In genomic region chr1:184882281-184883268, GRCm38 (mm10) we compare ENCODE assay signal across 8 mouse cellular contexts. TPM values are rescaled to one million over a fixed set of nuclear protein-coding genes. Genes with fewer than 3 reads are reported as not detected.
DNase-seq lines count a peak whose midpoint lies in the region; ATAC-seq and TF ChIP-seq lines count a peak whose summit lies in the region.

Gene C130074G19Rik (minus strand): TSS chr1:184883218.

- H3K27ac ChIP-seq in forebrain, embryonic 10.5 days, result peak within 1 kb of the TSS; percentile 69
- no peak within 1 kb of the TSS for H3K27ac ChIP-seq in heart, embryonic 14.5 days (replicated peaks in 1 of 2; ENCODE audit: control insufficient read depth in 1 of 2, insufficient read depth in 1 of 2, low read depth in 2 of 2, low read length in 2 of 2)
- 0 out of 2 replicates have a peak within 1 kb of the TSS, but pooled peaks have one; percentile 27 for H3K27ac ChIP-seq in kidney, embryonic 16.5 days (ENCODE audit: low read length)
- H3K27ac ChIP-seq in liver, postnatal 0 days (ENCODE audit: low read depth), result peak within 1 kb of the TSS; percentile 85
- H3K27ac ChIP-seq in neural tube, embryonic 14.5 days (ENCODE audit: low read depth, low read length), result no peak within 1 kb of the TSS

- H3K27me3 ChIP-seq in forebrain, embryonic 10.5 days (ENCODE audit: poor library complexity, severe bottlenecking), result peaks cover 70% of the 10 kb centered on the region
- peaks cover 32% of the 10 kb centered on the region for H3K27me3 ChIP-seq in heart, embryonic 14.5 days (ENCODE audit: control insufficient read depth, insufficient read depth, low read length)
- H3K27me3 ChIP-seq in kidney, embryonic 16.5 days (ENCODE audit: insufficient read depth, low read length), result peaks cover 31% of the 10 kb centered on the region
- H3K27me3 ChIP-seq in liver, postnatal 0 days (ENCODE audit: insufficient read depth, low read length), result peaks cover 24% of the 10 kb centered on the region
- peaks cover 14% of the 10 kb centered on the region for H3K27me3 ChIP-seq in neural tube, embryonic 14.5 days (ENCODE audit: control insufficient read depth, insufficient read depth, low read length)

- WGBS in forebrain, embryonic 10.5 days, result 3% methylated on average over 77 of the region's 77 CpGs
- WGBS in heart, embryonic 14.5 days, result 2% methylated on average over 77 of the region's 77 CpGs
- 2% methylated on average over 75 of the region's 77 CpGs for WGBS in kidney, embryonic 16.5 days
- WGBS in liver, postnatal 0 days (ENCODE audit: insufficient replicate concordance), result 2% methylated on average over 77 of the region's 77 CpGs
- 2% methylated on average over 77 of the region's 77 CpGs for WGBS in neural tube, embryonic 14.5 days

- H3K9me3 ChIP-seq in forebrain, embryonic 10.5 days, result no peaks in the 10 kb centered on the region
- no peaks in the 10 kb centered on the region for H3K9me3 ChIP-seq in heart, embryonic 14.5 days (ENCODE audit: control insufficient read depth, low read length)
- H3K9me3 ChIP-seq in kidney, embryonic 16.5 days (ENCODE audit: low read length), result no peaks in the 10 kb centered on the region
- H3K9me3 ChIP-seq in liver, postnatal 0 days (ENCODE audit: low read length), result no peaks in the 10 kb centered on the region
- H3K9me3 ChIP-seq in neural tube, embryonic 14.5 days (ENCODE audit: control insufficient read depth, low read length), result no peaks in the 10 kb centered on the region

- H3K9ac ChIP-seq in heart, embryonic 14.5 days (ENCODE audit: low read length), result peak within 1 kb of the TSS; percentile 69
- H3K9ac ChIP-seq in kidney, embryonic 16.5 days (replicated peaks; ENCODE audit: low read length), result peak within 1 kb of the TSS; percentile 77
- H3K9ac ChIP-seq in liver, postnatal 0 days (replicated peaks), result peak within 1 kb of the TSS; percentile 75
- H3K9ac ChIP-seq in neural tube, embryonic 14.5 days (replicated peaks; ENCODE audit: low read depth, low read length), result peak within 1 kb of the TSS; percentile 48

- peak; percentile 33 to 37 for DNase-seq in layer of hippocampus, postnatal 10 days (ENCODE audit: low spot score in 2 of 2)
- DNase-seq in layer of hippocampus, postnatal 25 days (ENCODE audit: extremely low spot score in 1 of 2, low spot score in 1 of 2), result no peak
- peak; percentile 49 for DNase-seq in forebrain, embryonic 10.5 days (ENCODE audit: extremely low spot score, low spot score)
- peak; percentile 82 for DNase-seq in liver, postnatal 0 days
- DNase-seq in cerebellum, adult 8-10 months, result no peak

- peak within 1 kb of the TSS; percentile 90 for H3K4me2 ChIP-seq in heart, embryonic 14.5 days (ENCODE audit: low read length)
- H3K4me2 ChIP-seq in kidney, embryonic 16.5 days (replicated peaks; ENCODE audit: low read depth, low read length), result peak within 1 kb of the TSS; percentile 82
- peak within 1 kb of the TSS; percentile 57 for H3K4me2 ChIP-seq in liver, postnatal 0 days (ENCODE audit: low read depth, low read length)
- H3K4me2 ChIP-seq in neural tube, embryonic 14.5 days (ENCODE audit: low read depth, low read length), result peak within 1 kb of the TSS; percentile 68

- TF ChIP-seq CTCF in liver, postnatal 0 days (IDR thresholded peaks at IDR 0.05; ENCODE audit: low read depth), result peak; percentile 75

- H3K4me1 ChIP-seq in forebrain, embryonic 10.5 days, result peaks cover 21% of the 10 kb centered on the region
- peaks cover 0 to 7% of the 10 kb centered on the region in 2 experiments; a peak in 3 of 4 replicates for H3K4me1 ChIP-seq in heart, embryonic 14.5 days (ENCODE audit: control insufficient read depth in 2 of 2, insufficient read depth in 2 of 2, low read length in 2 of 2)
- H3K4me1 ChIP-seq in kidney, embryonic 16.5 days (ENCODE audit: insufficient read depth, low read length), result peaks cover 17% of the 10 kb centered on the region; the same call in 1 of the 2 replicates
- peaks cover 14% of the 10 kb centered on the region for H3K4me1 ChIP-seq in liver, postnatal 0 days (ENCODE audit: insufficient read depth)
- 0 out of 2 replicates have a peak, but pooled peaks cover 4% of the 10 kb centered on the region for H3K4me1 ChIP-seq in neural tube, embryonic 14.5 days (ENCODE audit: control insufficient read depth, insufficient read depth, low read length)

- H3K36me3 ChIP-seq in forebrain, embryonic 10.5 days (replicated peaks), result no peaks in the 10 kb centered on the region
- H3K36me3 ChIP-seq in heart, embryonic 14.5 days (ENCODE audit: control insufficient read depth, insufficient read depth, low read length), result no peaks in the 10 kb centered on the region
- no peaks in the 10 kb centered on the region for H3K36me3 ChIP-seq in kidney, embryonic 16.5 days (ENCODE audit: insufficient read depth, low read length)
- H3K36me3 ChIP-seq in liver, postnatal 0 days (replicated peaks; ENCODE audit: insufficient read depth, low read length), result no peaks in the 10 kb centered on the region
- H3K36me3 ChIP-seq in neural tube, embryonic 14.5 days (ENCODE audit: control insufficient read depth, insufficient read depth, low read length), result no peaks in the 10 kb centered on the region

- ATAC-seq in heart, embryonic 14.5 days (ENCODE audit: insufficient number of reproducible peaks, insufficient read depth, low FRiP score, low read depth), result peak; percentile 81
- ATAC-seq in kidney, embryonic 16.5 days (ENCODE audit: low FRiP score, low TSS enrichment), result peak; percentile 95
- ATAC-seq in liver, postnatal 0 days, result peak; percentile 95
- ATAC-seq in neural tube, embryonic 14.5 days (ENCODE audit: low read depth), result peak; percentile 38; the same call in 1 of the 2 replicates

- peak within 1 kb of the TSS; percentile 60 for H3K4me3 ChIP-seq in forebrain, embryonic 10.5 days
- peak within 1 kb of the TSS; percentile 50 to 57 for H3K4me3 ChIP-seq in heart, embryonic 14.5 days (ENCODE audit: control insufficient read depth in 1 of 2, insufficient read depth in 1 of 2, low read depth in 1 of 2, low read length in 2 of 2)
- H3K4me3 ChIP-seq in kidney, embryonic 16.5 days (ENCODE audit: low read length), result peak within 1 kb of the TSS; percentile 61
- peak within 1 kb of the TSS; percentile 60 for H3K4me3 ChIP-seq in liver, postnatal 0 days (ENCODE audit: low read depth, low read length)
- peak within 1 kb of the TSS; percentile 39 for H3K4me3 ChIP-seq in neural tube, embryonic 14.5 days (ENCODE audit: low read depth, low read length)

- no peak for TF ChIP-seq EP300 in liver, postnatal 0 days (IDR thresholded peaks at IDR 0.05; ENCODE audit: low read depth)

RNA-seq across cellular contexts. Expression of gene C130074G19Rik, which starts in this region (rescaled TPM):
- total RNA-seq in layer of hippocampus, postnatal 10 days (2021), result 10 to 100 TPM; 12.6 to 14.9 TPM
- total RNA-seq in layer of hippocampus, postnatal 25 days (2021), result 1 to 10 TPM; 8.1 to 9.9 TPM
- polyA plus RNA-seq in forebrain, embryonic 10.5 days (2016; fragmentation: Nextera tagmentation; extraction: Ambion mirVana), result 0.56 and 0.58 TPM in 2 replicates
- polyA plus RNA-seq in heart, embryonic 14.5 days (2014; fragmentation: Nextera tagmentation; extraction: Ambion mirVana), result 1.3 and 1.5 TPM in 2 replicates
- polyA plus RNA-seq in kidney, embryonic 16.5 days (2015; fragmentation: Nextera tagmentation; extraction: Ambion mirVana), result 3.1 and 3.9 TPM in 2 replicates
- polyA plus RNA-seq in liver, postnatal 0 days (2015; fragmentation: Nextera tagmentation; extraction: Ambion mirVana), result 5.6 and 6.5 TPM in 2 replicates
- 0.48 and 1.6 TPM in 2 replicates for polyA plus RNA-seq in neural tube, embryonic 14.5 days (2014; fragmentation: Nextera tagmentation; extraction: Ambion mirVana)

Comparison
In these comparisons a context has a peak if more than half of its experiments do, and no peak if none do; other contexts are left out.
1. DNase-seq: peak in layer of hippocampus, postnatal 10 days (2 of 2) and liver, postnatal 0 days (single experiment); none in layer of hippocampus, postnatal 25 days (0 of 2) and cerebellum, adult 8-10 months (single experiment).
2. Peak in DNase-seq, H3K4me3 ChIP-seq and H3K27ac ChIP-seq in forebrain, embryonic 10.5 days; RNA of the gene not detected or under 1 TPM.
3. H3K27ac ChIP-seq: peak in kidney, embryonic 16.5 days (single experiment) and liver, postnatal 0 days (single experiment); none in heart, embryonic 14.5 days (0 of 2) and neural tube, embryonic 14.5 days (single experiment).
4. ATAC-seq: peak in every context shown above with its lines; median percentile 95 in kidney, embryonic 16.5 days; 95 in liver, postnatal 0 days; 81 in heart, embryonic 14.5 days; 38 in neural tube, embryonic 14.5 days.
5. Peak in every context shown above with its lines, with median percentiles within 50 percentile points of each other: H3K4me3 ChIP-seq, H3K4me2 ChIP-seq and H3K9ac ChIP-seq.